Mouse (Mus musculus) thymus, postnatal 36 days (tissue): Measurements from ENCODE around the gene Abi3.
"Not testable (repeated sequence)": the region's sequence is repeated elsewhere in the genome, so short reads cannot be mapped to it uniquely, and the experiment has no call there.

Experiments used
- DNase-seq, 2 experiments: peaks; one replicate each; pipeline ENCODE4 v3.0.0; 2022; ENCODE audit warnings: mixed read lengths in 2 of 2

The Abi3 gene

DNA sequence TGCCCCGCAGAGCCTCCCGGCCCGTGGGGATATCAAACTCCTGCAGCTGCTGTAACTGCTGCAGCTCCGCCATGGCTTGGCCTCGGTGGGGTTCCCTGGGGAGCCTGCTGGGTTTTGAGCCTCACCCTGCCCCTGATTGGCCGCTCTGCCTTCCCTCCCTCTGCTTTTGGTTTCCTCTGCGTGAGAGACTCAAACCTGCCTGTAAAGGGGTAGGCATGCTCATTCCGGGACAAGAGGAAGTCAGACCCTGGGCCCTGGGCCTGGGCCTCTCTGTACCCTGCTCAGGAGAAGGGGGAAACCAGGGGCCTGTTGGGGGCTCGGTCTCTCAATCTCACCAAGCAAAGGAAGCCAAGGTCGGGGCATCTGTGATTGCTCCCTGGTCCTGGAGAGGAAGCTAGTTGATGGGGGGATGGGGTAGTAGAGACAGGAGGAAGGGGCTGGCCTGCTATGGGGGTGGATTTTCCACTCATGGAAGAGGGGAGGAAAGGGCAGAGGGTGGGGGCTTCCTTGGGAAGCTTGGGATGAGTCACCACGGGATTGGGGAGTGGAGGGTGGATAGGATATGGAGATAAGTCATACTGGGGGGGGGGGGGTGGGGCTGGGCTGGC is at the start of gene Abi3:
TSS of gene Abi3 (minus strand) at position 403 of the 608 bp plus-strand sequence.
- DNase-seq, result peak; percentile 84 to 91

DNA sequence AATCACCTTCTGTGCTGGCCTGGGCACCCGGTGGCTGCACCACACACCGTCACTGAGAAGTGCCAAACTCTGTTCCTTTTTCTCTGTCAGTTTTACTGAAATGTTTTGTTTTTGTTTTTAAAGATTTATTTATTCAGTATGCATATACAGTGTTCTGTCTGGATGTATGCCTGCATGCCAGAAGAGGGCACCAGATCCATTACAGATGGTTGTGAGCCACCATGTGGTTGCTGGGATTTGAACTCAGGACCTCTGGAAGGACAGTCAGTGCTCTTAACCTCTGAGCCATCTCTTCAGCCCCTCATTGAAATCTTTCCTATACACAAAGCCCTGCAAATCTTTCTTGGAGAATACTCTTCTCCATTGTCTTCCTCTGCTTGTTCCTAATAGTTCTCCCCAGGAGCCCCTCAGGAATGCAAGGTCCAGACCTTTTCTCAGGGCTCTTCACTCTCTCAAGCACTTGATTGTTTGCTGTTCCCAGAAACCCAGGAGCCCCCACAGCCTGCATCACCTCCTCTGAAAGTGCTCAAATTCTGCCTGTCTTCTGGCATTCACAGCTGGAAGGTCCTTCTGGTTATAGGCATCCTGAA is 48.3 kb upstream of the Abi3 start:
- no peak for DNase-seq

DNA sequence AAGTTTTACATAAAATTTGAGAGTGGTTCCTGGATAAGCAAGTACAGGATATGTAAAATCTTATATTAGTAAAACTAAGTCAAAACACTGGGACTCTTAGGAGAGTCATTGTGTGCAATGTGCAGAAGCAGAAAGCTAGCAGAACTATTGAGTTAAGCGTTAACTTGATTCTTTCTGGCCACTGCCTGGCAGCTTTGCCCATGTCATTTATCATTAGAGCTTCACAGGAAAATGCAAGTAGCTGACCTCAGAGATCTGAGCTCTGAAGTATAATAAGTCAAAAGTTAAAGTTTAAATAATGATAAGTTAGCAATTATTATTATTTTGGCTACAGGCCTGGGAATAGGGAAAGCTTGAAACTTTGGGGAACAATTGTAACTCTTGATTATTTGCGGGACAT is 37.6 kb upstream of the Abi3 start:
- not testable (repeated sequence) for DNase-seq

DNA sequence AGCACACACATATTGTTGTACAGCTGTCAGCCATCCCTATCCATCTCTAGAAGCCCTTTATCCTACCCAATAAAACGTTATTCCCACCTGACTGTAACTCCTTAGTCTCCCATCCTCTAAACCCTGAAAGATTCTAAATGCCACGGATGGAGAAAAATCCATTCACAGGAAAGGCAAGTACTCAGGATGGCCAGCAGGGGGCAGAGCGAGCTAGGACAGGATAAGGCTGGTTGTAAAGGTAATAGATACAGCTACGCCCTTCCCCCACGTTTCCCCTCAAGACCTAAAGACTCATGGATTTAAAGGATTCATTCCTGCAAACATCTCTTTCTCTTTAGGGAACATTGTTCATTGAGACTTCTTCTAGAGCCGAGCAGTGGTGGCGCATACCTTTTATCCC is 34.0 kb upstream of the Abi3 start:
- DNase-seq, result peak; percentile 50 to 54

DNA sequence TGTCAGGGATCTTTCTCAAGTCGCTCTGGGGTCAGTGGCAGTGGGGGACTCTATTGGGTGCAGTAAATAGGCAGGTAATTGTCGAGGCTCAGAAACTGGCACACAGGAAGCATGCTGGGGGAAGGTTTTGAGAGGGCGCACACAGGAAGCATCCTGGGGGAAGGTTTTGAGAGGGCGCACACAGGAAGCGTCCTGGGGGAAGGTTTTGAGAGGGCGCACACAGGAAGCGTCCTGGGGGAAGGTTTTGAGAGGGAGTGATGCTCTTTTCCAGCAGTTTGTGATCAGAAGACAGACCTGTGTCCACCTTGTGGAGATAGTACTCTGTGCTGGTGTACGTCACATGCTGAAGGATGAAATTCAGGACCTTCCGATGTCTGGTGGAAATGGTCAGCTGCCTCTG is 33.5 kb upstream of the Abi3 start:
- DNase-seq, result peak; percentile 26 to 32

DNA sequence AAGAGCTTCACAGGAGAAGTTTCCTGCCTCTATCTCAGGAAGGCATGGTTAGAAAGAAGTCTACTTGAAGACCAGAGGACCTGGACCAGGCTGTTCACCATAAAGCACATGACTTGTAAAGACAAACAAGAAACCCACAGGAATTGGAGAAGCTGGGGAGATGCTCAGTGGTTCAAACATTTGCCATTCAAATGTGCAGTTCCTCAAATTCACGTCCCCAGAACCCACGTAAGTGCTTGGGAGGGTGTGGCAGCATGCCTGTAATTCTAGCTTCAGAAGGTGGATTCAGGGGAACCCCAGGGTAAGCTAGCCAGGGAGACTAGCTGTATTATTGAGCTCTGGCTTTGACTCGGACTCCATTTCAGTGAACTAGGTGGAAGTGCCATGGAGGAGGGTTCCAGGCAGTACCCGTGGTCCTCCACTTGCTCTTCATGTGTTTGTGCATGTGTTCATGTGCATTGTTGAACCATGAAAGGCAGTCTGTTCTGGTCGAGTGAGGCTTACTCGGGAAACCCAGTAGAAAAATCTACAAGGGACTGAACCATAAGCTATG is 27.7 kb upstream of the Abi3 start:
- no peak for DNase-seq

DNA sequence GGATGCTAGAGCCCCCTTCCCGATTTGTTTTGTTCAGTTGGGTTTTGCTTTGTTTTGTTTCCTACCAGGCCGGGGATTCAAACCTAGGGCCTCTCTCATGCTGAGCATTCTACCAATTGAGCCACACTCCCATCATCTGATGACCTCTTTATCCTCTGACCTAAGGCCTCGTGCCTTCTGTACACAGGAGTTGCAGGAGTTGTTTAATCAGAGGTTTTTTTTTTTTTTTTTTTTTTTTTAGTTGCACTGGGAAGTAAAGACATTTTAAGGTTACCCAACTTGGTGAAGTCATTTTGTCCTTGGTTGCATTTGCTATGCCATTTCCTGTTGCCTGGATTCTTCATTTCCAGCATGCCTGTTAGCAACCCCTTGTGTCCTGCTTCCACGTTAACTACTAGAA is 27.2 kb upstream of the Abi3 start:
- DNase-seq, result no peak

DNA sequence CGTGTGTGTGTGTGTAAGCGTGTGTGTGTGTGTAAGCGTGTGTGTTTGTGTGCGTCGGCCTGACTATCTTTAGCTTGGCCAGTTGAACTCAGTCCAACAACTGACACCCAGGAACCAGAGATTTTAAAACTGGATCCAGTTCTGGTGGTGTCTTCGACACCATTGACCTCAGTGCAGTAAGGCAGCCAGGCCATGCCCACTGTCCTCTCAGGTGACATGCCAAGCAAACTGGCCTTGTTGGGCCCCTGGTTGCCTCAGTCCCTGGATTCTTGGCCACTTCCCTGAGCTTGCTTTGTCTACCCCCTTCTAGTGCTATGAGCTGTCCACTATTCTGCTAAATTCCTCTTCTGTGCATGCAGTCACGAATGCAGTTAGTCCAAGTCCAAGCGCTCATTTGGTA is 19.1 kb upstream of the Abi3 start:
- DNase-seq, result no peak

DNA sequence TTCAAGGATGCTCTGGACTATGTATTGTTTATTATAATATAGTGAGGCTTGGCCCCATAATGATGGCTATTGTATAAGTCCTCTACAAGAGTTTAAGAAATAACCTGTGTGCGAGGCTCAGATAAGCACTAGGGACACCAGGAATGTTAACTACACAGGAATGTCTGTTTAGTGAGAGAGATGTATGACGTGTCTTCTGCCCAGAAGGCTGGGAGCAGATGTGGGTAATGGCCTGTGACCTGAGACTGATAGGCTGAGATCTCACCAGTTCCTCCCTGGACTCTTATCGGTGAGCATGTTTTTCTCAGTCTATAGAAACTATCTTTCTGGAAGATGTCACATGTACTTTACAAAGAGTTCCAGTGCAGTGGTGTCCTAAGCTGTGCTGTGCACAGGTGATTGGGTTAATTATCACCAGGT is 17.8 kb upstream of the Abi3 start:
- DNase-seq, result no peak

DNA sequence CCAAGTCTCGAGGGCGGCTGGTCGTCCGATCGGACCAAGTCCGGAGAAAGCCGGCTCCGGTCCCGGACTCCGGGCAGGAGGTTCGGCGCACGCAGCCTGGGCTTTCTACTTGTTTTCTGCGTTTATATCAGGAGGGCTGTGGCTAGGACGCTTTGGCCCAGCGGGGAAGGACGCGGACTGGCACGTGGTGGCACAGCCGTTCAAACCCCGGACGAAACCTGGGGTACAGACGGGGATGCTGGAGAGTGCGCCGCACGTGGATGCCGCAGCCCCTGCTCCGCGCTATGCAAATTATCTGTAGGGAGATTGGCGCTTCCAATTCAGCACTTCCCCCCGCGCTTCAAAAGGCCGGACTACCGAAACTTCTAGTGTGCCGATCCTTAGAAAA is 17.2 kb upstream of the Abi3 start:
- DNase-seq, result peak; percentile 73 to 81

DNA sequence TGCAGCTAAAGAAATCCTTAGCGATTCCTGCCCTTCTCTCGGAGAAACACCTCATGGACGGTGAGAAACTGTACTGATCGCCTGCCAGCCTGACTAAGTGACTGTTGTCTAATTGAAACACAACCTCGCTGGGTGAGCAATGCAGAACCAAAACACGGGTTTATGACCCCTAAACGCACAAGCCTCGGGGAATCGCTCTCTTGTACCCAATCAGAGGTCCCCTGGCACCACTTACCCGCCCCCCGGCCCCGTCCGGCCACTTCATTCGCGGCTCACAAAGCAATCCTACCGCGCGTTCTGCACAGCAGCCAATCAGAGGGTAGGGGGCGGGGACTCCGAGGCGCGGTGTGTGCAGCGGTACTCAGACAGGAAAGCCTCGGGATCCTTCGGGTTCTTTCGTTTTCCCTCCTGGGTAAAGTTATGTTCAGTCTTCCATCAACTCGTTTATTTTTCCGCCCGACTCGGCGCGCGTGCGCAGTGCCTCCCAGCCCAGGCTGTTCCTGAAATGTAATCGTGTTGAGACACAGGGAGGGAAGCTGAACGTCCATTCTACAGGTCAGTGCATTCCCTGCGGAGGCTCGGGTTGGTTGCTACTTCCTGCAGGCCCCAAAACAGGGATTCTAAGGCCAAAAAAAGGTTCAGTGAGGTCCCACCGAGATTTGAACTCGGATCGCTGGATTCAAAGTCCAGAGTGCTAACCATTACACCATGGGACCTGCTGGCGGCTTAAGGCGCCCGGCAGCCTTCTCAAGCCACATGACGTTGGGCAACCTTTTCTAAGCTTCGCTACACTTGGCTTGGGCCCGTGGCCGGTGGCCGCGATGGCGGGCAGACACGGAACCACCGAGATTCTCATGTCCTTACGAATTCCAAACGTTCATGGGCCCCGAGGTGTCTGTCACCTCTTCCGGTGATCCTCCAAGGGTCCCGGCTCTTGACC is 16.5 kb upstream of the Abi3 start:
- peak; percentile 94 to 98 for DNase-seq

DNA sequence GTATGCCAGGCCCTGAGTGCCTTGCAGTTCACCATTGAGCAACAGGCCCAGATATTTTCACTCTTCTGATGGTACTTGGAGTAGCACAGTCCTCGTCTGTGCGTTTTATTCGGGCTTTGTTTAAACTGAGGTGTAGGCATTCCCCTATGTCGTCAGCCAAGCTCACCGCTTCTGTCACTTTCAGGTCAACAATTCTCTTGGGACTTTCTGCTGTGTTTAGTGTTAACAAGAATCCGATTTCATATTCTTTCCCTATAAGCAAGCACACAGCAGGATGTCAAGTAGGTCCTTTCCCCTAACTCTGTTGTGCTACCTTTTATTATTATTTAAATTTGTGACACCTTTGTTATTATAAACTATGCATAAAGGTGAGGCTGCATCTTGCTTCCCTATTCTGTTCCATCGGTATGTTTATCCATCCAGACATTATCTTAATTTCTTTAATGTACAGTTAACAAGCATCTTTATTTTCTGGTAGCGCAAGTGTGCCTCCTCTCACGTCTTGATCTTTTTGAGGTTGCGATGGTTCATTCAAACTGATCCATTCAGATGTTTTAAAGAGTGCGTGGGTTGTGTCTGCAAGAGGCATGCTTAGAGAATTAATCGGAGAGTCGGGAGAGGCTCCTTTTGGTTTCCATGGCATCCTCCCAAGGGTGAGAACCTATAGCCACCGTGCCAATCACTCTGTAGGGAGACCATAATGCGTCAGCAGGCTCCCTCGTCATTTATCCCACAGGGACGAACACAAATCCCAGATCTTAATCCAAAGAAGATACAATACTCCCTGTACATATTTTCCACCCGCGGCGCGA is 15.6 kb upstream of the Abi3 start:
- no peak for DNase-seq

DNA sequence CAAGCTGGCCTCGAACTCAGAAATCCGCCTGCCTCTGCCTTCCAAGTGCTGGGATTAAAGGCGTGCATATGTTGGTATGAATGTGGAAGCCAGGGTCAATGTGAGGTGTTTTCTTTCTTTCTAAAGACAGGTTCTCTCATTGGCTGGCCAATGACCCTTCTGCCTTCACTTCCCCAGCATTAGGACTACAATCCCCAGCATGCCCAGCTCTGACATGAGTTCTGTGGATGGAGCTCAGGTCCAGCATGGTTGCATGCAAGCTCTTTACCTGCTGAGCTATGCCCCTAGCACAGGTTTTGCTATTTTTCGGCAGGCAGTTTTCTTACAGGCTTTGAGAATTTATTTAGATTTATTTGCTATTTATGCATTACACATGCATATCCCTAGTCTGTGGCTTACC is 15.0 kb upstream of the Abi3 start:
- DNase-seq, result no peak

DNA sequence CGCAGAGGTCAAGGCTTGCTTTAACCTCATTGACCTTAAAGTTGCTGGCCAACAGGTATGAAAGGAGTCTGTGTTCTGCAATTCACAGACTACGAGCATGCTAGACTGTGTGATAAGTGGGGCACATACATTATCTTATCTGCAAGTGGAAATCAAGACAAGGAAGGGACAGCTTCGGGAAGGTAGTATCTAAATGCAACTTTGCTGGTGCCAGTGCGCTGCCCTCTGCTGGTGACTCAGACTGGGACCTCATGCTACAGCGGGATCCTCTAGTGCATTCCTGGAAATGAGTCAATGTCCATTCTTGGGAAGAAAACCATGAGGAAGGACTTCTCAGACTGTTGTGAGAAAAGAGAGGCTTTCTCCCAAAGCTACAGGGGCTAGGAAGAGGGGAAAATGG is 11.4 kb upstream of the Abi3 start:
- DNase-seq, result peak; percentile 74 to 77

DNA sequence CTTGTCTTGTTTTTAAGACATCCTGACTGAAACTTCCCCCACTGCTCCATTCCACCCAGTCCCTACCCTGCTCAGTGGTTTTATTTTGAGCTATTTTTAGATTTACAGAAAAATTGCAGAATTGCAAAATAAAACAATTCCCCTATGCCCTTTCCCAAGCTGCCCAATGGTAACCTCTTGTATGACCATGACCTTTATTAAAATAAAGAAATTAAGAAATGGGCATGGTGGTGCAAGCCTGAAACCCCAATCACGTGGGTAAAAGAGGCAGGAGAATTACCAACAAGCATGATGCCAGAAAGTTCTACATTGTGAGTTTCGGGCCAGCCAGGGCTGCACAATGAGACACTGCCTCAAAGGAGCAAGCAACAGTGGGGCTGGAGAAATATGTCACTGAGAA is 8.6 kb upstream of the Abi3 start:
- no peak for DNase-seq

DNA sequence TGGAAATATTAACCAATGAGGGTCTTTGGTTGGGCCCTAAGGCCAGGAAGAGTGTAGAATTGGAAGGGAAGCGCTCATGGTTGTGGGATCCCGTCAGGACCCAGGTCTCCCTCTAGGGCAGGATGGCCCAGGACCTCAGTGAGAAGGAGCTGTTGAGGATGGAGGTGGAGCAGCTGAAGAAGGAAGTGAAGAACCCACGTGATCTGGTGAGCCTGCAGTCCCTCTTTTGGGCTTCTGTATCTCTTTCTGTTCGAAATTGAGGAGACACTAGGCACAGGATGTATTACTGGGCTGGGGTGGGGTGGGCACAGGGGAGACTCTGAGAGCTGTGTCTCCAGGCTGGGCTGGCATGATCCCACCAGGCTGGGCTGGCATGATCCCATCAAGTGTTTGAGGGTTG is 2.7 kb upstream of the Abi3 start:
- DNase-seq, result no peak

DNA sequence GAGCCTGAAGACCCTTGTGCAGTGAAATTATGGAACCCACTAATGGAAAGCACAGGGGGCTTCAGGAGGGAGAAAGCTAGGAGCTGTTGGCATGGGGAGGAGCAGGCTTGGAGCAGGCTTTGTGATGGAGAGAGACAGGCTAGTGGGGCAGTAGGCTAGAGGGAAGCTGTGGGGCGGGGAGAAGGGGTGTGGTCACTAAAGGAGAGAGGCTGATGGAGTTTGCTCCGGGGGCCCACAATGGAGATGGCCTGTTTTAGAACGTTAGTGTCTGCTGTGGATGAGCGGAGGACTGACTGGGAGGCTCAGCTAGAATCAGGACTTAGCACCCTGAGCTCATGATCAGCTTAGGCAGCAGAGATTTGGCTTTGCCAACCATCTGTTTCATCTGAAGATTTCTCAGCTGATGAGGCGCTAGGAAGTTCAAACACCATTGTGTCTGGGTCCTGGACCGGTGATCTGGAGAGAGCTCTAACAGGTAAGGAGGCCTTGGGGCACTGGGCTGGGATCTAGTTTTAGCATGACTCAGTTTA is 1.2 kb upstream of the Abi3 start:
- no peak for DNase-seq

DNA sequence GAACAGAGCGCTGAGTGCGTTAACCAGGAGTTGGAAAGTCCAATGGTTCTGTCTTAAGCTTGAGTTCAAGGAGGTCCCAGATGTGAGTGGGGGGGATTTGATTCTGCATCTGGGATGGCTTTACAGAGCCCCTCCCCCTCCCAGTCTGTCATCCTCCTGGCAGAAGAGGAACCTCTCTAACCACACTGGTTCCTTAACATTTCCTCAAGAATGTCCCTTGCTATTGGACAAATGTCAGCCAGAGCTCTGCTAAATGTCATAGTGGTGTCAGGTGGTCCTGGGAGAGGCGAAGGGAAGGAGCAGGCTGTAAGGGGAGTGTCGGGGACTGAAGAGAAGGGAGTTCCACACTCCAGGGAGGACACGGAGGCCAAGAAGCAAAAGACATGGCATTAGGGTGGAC is 677 bp upstream of the Abi3 start:
- DNase-seq, result peak in 1 of 2 experiments; percentile 28

DNA sequence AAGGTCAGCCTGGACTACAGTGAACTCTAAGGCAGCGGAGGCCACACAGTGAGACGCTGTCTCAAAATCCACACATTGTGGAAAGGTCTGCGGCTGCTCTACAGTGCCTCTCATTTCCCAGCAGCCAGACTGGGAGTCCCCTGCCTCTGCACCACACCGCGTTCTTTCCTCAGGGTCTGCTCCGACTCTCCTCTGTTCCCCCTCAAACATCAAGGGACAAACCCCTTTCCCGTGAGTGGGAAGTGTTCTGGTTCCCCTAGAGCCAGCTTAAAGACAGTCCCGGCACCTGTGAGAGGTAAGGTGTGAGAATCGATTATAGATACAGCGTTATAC is 812 bp downstream of the Abi3 start:
- peak; percentile 45 to 47 for DNase-seq

DNA sequence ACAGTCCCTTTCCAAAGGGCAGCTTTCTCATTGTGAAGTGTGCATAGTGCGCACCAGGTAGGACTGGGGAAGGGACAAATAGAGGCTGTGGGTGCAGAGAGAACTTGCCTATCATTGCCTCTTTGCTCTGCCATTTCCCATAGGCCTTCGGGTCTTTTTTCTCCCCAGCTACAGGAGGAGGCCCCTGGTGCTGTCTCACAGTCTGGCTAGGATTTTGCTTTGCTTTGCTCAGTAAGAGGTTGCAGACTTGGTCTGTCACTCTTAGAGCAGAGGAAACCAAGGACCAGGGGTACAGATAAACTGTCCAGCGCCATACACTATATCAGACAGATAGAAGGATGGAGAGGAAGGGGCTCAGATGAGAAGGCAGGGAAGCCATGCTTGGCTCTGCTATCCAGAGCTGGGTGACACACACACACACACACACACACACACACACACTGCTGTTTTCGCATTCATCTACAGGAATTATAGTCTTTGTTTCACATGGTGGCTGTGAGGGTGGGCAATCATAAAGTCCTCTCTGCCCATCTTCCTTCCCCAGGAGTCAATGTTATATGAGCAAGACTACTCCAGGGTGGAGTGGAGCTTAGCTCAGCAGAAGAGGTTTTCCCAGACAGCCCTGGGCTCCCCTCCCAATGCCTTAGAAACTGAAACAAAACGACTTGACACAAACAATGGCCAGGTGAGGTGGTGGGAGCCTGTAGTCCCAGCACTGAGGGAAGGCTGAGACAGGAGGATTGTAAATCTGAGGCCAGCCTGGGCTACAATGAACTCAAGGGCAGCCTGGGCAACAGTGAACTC is 1.4 kb downstream of the Abi3 start:
- no peak for DNase-seq

DNA sequence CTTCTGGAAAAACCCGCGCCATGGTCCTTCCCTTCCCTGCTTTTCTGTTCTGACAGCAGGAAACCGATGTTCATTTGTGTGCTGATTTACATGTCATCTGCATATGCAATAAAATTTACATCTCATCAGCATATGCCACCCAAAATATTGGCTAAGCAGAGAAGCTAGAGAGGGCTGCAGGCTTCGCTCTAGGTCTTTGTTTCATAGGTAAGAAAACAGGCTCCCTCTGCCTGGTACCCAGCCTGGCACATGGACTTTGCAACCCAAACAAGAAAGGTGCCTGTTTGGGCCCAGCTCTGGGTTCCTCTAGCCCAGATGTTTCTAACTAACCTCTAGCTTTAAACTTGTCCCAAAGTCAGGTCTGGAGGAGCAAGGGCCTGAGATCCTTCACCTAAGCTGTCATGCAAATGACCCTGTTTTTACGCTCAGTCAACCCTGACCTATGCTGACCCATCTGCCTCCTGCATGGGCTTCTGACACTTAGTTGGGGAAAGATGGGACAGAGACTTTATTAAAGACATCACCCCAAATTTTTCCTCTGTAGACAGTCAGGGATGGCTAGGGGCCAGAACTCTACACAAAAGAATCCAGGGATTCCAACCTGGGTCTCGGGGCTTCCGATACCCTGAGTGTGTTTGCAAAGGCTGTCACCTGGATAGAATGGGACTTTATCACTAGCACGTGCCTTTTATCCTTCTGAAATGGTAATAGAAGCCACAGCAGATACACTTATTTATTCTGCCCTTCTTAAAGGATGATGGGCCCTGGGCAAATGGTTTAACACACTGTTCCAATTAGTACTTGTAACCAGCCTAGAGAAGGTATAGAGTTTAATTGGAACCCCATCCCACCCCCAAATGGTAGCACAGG is 3.0 kb downstream of the Abi3 start:
- peak in 1 of 2 experiments; percentile 29 for DNase-seq
